Mouse (Mus musculus): ENCODE results near the gene Ccdc177.

- TF ChIP-seq POLR2AphosphoS5 (IDR thresholded peaks at IDR 0.05; ENCODE audit: insufficient replicate concordance, low read depth, low read length) (no peak), CTCF (IDR thresholded peaks at IDR 0.05; ENCODE audit: low read depth, low read length) (no peak)
These were observed 24.5 kb upstream of the Ccdc177 start for GRCm38 (mm10) chr12:80785005-80785404.
